Mouse (Mus musculus): ENCODE results near the gene D8Ertd738e. TPM values are rescaled to one million over a fixed set of nuclear protein-coding genes. Genes with fewer than 3 reads are reported as not detected.
A peak's percentile ranks its signal among the peaks of the same experiment; 100 is the strongest.

Gene D8Ertd738e
- polyA plus RNA-seq, 1 experiment from 2014 or later = 314 TPM

DNA sequence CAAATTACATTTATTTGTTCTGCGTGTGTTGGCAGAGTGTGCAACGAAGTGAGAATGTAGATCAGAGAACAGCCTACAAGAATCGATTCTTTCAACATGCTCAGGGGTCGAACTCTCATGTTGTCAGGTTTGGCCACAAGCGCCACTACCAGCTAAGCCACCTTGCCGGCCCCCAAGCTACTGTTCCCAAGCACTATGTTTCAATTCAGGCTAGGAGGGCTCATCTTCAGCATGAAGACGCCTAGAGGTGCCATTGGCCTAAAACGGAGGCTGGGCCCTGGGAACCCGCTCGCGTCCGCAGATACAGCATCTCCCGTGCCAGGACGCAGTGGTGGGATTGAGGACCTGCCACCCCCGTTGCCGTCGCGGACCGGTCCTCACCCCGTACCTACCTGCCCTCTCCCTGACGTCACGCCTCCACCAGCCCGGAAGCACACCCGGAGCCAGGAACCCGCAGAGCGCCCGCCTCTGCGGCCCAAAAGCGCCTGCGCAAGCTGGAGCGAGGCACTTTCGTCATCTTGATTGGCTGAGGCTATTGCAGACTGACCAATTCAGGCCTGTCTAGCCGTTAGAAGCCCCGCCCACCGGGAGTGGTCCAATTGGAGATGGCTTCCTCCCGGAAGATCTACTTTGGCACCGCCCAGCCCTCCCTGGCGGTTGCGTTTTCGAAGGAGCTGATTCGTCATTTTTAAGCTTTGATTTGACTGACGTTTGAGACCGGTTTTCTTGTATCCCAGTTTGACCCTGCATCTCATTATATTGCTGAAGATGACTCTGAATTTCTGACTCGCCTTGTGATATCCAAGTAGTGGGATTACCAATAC lies 20.6 kb upstream of the D8Ertd738e start, which contains the start of gene Ccdc130:
TSS of gene Ccdc130 (minus strand) at position 431 of the 824 bp plus-strand sequence.
- WGBS = under 1% methylated on average over 44 of the region's 44 CpGs
- Histone ChIP-seq H3K4me2 (replicated peaks) (peak within 1 kb of the TSS; percentile 77), H3K9me3 (replicated peaks) (no peaks in the 10 kb centered on the region), H3K27ac (replicated peaks) (peak within 1 kb of the TSS; percentile 66; the same call in 1 of the 2 replicates), H3K27me3 (no peaks in the 10 kb centered on the region), H3K36me3 (peaks cover 18% of the 10 kb centered on the region), H3K4me3 (replicated peaks) (peak within 1 kb of the TSS; percentile 94), H3K9ac (peak within 1 kb of the TSS; percentile 84), H3K4me1 (peaks cover 8% of the 10 kb centered on the region)
- peak; percentile 100 for ATAC-seq (ENCODE audit: insufficient number of reproducible peaks, low FRiP score, low TSS enrichment, low read depth)

DNA sequence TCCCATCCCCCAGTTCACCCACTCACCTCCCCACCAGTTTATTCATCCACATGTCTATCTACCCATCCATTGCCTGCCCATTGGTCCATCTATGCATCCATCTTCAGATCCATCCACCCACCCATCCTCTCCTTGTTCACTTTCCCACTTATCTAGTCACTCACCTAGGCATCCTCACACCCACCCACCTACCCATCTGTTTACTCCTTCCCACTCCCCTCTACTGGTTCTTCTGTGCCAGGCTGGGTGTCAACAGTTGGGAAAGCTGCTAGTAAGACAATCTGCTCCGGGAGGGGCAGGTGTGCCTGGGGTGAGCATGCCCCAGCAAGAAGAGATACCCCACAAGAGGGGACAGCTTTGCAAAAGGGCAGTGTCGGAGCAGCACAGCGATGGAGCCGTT lies 11.6 kb upstream of the D8Ertd738e start:
- Histone ChIP-seq H3K9ac (no peak overlapping the region), H3K4me3 (replicated peaks) (no peak overlapping the region), H3K4me2 (replicated peaks) (no peak overlapping the region), H3K4me1 (peaks cover 16% of the 10 kb centered on the region), H3K36me3 (peaks cover 73% of the 10 kb centered on the region), H3K27me3 (no peaks in the 10 kb centered on the region), H3K9me3 (replicated peaks) (no peaks in the 10 kb centered on the region), H3K27ac (replicated peaks) (no peak overlapping the region)
- 93% methylated on average over 4 of the region's 4 CpGs for WGBS
- no peak for ATAC-seq (ENCODE audit: insufficient number of reproducible peaks, low FRiP score, low TSS enrichment, low read depth)

DNA sequence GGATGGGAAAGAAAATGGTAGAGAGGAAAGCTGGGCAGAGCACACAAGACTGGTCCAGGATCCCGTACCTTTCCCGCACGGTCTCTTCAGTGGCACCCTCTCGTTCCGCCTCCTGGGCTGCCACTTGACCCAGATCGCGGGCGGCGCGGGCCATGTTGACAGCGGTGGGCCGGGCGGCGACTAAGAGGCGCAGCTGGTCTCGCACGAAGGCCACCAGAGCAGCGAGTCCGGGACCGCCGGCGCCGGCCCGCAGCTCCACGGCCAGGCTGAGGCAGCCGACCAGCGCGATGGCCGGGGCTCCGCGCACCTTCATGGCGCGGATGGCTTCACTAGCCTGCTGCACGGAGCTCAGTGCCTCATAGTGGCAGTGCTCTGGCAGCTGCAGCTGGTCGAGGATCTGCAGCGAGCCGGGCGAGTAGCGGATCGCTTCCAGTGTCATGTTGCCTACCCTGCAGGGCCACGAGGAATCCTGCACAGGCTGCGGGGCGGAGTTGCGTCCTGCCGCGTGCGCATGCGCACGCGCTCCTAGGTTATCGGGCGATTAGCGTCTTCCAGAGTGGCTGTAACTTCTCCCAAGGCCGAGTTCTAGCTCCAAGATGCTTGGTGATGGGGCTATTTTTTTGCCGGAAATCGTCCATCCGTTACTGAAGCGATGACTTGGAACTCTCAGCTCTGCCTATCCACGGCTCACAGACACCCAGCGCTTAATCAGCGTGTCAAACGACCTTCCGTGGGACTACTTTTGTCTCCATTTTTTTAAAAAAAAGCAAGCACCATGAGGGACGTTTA lies 7.5 kb upstream of the D8Ertd738e start, which contains the start of gene Mri1:
TSS of gene Mri1 (minus strand) at position 505 of the 789 bp plus-strand sequence.
- peak within 1 kb of the TSS; percentile 88 for H3K4me2 ChIP-seq (replicated peaks)
- no peaks in the 10 kb centered on the region for H3K27me3 ChIP-seq
- no peaks in the 10 kb centered on the region for H3K9me3 ChIP-seq (replicated peaks)
- peaks cover 68% of the 10 kb centered on the region for H3K36me3 ChIP-seq
- WGBS = under 1% methylated on average over 64 of the region's 64 CpGs
- H3K9ac ChIP-seq = peak within 1 kb of the TSS; percentile 74
- H3K27ac ChIP-seq (replicated peaks) = peak within 1 kb of the TSS; percentile 90
- peak; percentile 87 for ATAC-seq (ENCODE audit: insufficient number of reproducible peaks, low FRiP score, low TSS enrichment, low read depth)
- H3K4me1 ChIP-seq = peaks cover 20% of the 10 kb centered on the region
- peak within 1 kb of the TSS; percentile 69 for H3K4me3 ChIP-seq (replicated peaks)

DNA sequence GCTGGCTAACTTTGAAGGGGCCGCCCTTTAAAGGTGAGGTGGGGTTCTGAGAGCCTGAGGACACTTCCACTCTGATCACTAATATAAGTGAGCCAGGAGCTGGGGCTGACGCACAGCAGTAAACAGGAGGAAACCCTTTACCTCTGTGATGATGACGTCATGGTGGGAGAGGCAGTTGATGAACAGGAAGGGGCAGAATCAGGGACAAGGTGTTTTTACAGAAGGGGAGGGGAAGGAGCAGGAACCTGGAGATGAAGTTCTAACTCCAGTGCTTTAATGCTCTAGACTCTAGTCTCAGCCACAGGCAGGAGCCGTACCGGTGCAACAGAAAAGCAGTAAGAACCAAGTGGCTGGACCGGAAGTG lies 6.9 kb upstream of the D8Ertd738e start:
- WGBS = 11% methylated on average over 6 of the region's 6 CpGs
- 0 out of 2 replicates have a peak, but pooled peaks have one; percentile 2 for ATAC-seq (ENCODE audit: insufficient number of reproducible peaks, low FRiP score, low TSS enrichment, low read depth)
- peaks cover 20% of the 10 kb centered on the region for H3K4me1 ChIP-seq
- no peaks in the 10 kb centered on the region for H3K27me3 ChIP-seq
- H3K4me3 ChIP-seq (replicated peaks) = peak overlapping the region; percentile 69
- no peaks in the 10 kb centered on the region for H3K9me3 ChIP-seq (replicated peaks)
- peaks cover 70% of the 10 kb centered on the region for H3K36me3 ChIP-seq
- peak overlapping the region; percentile 90 for H3K27ac ChIP-seq (replicated peaks)
- H3K4me2 ChIP-seq (replicated peaks) = peak overlapping the region; percentile 88
- peak overlapping the region; percentile 74 for H3K9ac ChIP-seq

DNA sequence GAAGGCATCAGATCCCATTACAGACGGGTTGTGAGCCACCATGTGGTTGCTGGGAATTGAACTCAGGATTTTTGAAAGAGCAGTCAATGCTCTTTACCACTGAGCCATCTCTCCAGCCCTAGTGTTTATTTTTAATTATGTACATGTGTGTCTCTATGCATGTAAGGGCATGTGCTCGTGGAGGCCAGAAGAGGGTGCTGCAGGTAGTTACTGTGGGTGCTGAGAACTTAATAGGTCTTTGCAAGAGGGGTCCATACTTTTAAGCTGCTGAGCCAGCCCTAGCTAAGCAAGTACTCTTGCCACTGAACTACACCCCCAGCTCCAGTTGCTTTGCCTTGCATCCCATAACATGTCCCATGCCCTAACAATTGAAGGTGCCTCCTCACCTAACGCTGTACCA lies 6.3 kb upstream of the D8Ertd738e start:
- WGBS = 69% methylated on average over 3 of the region's 3 CpGs
- peak overlapping the region; percentile 88 for H3K4me2 ChIP-seq (replicated peaks)
- H3K9me3 ChIP-seq (replicated peaks) = no peaks in the 10 kb centered on the region
- peaks cover 20% of the 10 kb centered on the region for H3K4me1 ChIP-seq
- H3K27me3 ChIP-seq = no peaks in the 10 kb centered on the region
- H3K27ac ChIP-seq (replicated peaks) = peak overlapping the region; percentile 90; the same call in 1 of the 2 replicates
- peaks cover 70% of the 10 kb centered on the region for H3K36me3 ChIP-seq
- H3K4me3 ChIP-seq (replicated peaks) = peak overlapping the region; percentile 69
- 0 out of 2 replicates have a peak overlapping the region, but pooled peaks have one; percentile 74 for H3K9ac ChIP-seq
- ATAC-seq (ENCODE audit: insufficient number of reproducible peaks, low FRiP score, low TSS enrichment, low read depth) = no peak

DNA sequence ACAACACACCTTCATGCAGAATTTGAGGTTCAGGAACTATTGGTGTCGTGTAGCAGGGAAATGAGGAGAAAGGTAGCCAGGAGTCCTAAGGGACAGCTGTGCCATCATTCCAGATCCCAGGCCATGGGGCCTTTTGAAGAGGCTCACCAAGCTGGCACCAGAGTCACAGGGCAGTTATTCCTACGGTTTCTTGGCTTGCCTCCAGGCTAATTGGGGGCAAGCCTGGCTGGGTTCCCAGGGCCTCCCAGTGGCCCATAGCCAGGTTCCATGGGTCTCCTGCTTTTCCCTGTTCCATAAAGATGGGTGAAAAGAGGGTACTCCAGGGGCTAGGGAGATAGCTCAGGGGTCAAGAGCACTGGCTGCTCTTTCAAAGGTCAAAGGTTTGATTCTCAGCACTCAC lies 7.7 kb downstream of the D8Ertd738e start:
- H3K4me3 ChIP-seq (replicated peaks) = no peak overlapping the region
- ATAC-seq (ENCODE audit: insufficient number of reproducible peaks, low FRiP score, low TSS enrichment, low read depth) = no peak
- H3K36me3 ChIP-seq = peaks cover 27% of the 10 kb centered on the region
- 0 out of 2 replicates have a peak, but pooled peaks cover 6% of the 10 kb centered on the region for H3K4me1 ChIP-seq
- WGBS = 43% methylated on average over 2 of the region's 2 CpGs
- H3K9ac ChIP-seq = no peak overlapping the region
- no peaks in the 10 kb centered on the region for H3K9me3 ChIP-seq (replicated peaks)
- no peaks in the 10 kb centered on the region for H3K27me3 ChIP-seq
- no peak overlapping the region for H3K27ac ChIP-seq (replicated peaks)
- H3K4me2 ChIP-seq (replicated peaks) = no peak overlapping the region

DNA sequence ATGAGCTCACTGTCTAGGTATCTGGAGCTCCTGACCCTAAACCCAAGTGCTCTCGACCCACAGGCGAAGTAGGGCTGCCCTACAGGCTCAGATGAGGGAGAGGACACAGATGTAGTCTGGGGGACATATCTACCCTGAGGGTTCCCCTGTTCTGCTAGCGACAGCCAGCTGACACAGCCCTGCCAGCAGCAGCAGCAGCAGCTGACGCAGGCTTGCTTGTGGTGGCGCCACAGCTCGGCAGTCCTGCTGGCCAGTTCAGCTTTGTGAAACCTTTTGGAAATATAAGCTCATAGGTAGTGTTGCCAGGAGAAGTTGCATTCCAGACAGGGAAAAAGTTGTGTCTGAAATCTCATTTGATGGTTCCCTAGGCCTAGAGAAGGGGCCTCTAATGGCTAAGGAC lies 8.4 kb downstream of the D8Ertd738e start:
- H3K9me3 ChIP-seq (replicated peaks) = no peaks in the 10 kb centered on the region
- H3K27ac ChIP-seq (replicated peaks) = no peak overlapping the region
- ATAC-seq (ENCODE audit: insufficient number of reproducible peaks, low FRiP score, low TSS enrichment, low read depth) = no peak
- H3K4me1 ChIP-seq = peaks cover 7% of the 10 kb centered on the region; the same call in 1 of the 2 replicates
- H3K27me3 ChIP-seq = no peaks in the 10 kb centered on the region
- H3K4me2 ChIP-seq (replicated peaks) = no peak overlapping the region
- WGBS = 56% methylated on average over 6 of the region's 6 CpGs
- H3K4me3 ChIP-seq (replicated peaks) = no peak overlapping the region
- peaks cover 20% of the 10 kb centered on the region for H3K36me3 ChIP-seq
- no peak overlapping the region for H3K9ac ChIP-seq

DNA sequence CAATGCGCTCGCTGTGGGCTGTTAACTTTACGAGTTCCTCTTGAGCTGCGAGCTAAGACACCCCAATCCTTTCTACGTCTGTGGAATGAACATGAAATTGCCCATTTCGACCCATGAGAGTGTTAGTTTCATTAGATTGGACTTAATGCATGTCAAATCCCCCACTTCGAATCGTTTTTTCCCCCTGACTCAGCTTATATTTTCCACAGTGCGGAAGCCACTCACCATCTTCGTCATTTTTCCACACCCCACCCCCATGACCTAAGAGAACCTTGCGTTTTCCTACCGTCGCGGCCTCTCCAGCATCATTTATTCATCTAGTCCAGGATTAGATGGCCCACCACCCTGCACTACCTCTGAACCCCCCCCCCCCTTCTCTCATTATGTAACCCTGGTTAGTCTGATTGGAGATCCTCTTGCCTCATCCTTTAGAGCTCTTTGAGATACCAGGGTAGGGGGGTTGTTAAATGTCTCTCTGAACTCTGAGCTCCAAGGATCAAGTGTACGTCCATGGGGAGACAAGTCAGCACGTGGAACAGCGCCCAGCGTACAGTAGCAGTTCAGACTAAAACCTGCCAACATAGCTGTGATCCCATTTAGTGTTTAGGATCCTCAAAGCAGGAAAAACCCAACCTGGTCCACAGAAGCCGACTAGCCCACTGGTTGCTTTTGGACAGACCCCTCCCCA lies 11.8 kb downstream of the D8Ertd738e start:
- no peak for ATAC-seq (ENCODE audit: insufficient number of reproducible peaks, low FRiP score, low TSS enrichment, low read depth)
- H3K4me2 ChIP-seq (replicated peaks) = peak overlapping the region; percentile 68
- H3K27ac ChIP-seq (replicated peaks) = peak overlapping the region; percentile 93
- H3K9ac ChIP-seq = peak overlapping the region; percentile 63
- H3K4me1 ChIP-seq = peaks cover 24% of the 10 kb centered on the region
- peak overlapping the region; percentile 80 for H3K4me3 ChIP-seq (replicated peaks)
- WGBS = 11% methylated on average over 19 of the region's 19 CpGs
- peaks cover 22% of the 10 kb centered on the region for H3K36me3 ChIP-seq
- no peaks in the 10 kb centered on the region for H3K27me3 ChIP-seq
- no peaks in the 10 kb centered on the region for H3K9me3 ChIP-seq (replicated peaks)

DNA sequence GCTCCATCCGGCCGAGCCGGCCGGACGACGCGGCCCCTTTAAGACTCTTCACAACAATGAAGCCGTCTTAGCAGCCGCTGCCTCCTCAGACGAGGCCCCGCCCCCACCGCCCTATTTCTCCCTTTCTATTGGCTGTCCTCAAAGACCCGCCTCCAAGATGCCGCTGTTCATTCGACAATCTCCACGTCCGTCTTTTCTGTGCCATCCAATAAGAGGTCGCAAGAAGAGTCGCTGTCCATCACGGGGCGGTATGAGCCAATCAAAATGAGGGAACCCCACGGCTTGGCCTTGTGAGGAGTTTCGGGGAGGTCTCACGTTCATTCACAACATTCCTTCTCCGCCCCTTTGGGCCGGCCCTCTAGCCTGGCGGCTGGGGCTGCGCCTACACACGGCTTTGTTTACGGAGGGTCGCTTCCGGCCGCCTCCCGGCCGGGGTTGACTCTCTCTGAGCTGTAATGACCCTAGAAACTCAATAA lies 12.5 kb downstream of the D8Ertd738e start, which contains the start of gene Zswim4:
TSS of gene Zswim4 (minus strand) at position 58 of the 476 bp plus-strand sequence.
- ATAC-seq (ENCODE audit: insufficient number of reproducible peaks, low FRiP score, low TSS enrichment, low read depth) = peak; percentile 98
- Histone ChIP-seq H3K4me3 (replicated peaks) (peak within 1 kb of the TSS; percentile 80), H3K4me2 (replicated peaks) (peak within 1 kb of the TSS; percentile 68), H3K27ac (replicated peaks) (peak within 1 kb of the TSS; percentile 93), H3K4me1 (peaks cover 24% of the 10 kb centered on the region), H3K27me3 (no peaks in the 10 kb centered on the region), H3K9ac (peak within 1 kb of the TSS; percentile 94), H3K9me3 (replicated peaks) (no peaks in the 10 kb centered on the region), H3K36me3 (peaks cover 29% of the 10 kb centered on the region)
- WGBS = under 1% methylated on average over 35 of the region's 35 CpGs

DNA sequence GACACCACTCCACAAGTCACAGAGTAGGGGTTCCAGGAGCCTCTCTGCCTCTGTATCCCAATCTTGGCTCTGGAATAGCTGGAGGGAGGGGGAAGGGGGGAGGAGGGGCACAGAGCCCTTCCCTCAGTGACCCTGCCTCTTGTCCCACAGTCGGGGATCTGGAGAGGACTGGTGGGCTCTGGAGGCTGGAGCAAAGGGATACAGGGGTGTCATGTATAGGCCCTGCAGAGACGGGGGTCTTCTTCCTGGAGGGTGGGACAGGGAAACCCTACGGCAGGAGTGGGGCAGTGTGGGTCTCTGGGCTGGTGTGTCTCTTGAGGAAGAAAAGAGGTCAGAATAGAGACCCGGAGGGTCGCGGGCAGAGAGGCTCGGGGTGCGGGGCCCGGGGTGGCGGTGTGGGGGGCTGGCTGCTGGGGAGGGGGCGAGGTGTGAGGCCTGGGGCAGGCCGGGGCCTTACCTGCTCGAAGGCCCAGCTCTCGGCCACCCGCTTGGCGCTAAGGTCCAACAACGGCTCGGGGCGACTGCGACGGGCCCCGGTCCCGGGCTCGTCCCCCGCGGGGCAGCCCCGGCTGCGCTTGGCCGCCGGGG lies 13.0 kb downstream of the D8Ertd738e start:
- H3K4me3 ChIP-seq (replicated peaks) = peak overlapping the region; percentile 80
- H3K36me3 ChIP-seq = peaks cover 34% of the 10 kb centered on the region
- peak overlapping the region; percentile 40 for H3K27ac ChIP-seq (replicated peaks)
- peaks cover 24% of the 10 kb centered on the region for H3K4me1 ChIP-seq
- under 1% methylated on average over 29 of the region's 30 CpGs for WGBS
- peak overlapping the region; percentile 68 for H3K4me2 ChIP-seq (replicated peaks)
- ATAC-seq (ENCODE audit: insufficient number of reproducible peaks, low FRiP score, low TSS enrichment, low read depth) = peak; percentile 2; the same call in 1 of the 2 replicates
- no peaks in the 10 kb centered on the region for H3K9me3 ChIP-seq (replicated peaks)
- H3K9ac ChIP-seq = peak overlapping the region; percentile 94
- no peaks in the 10 kb centered on the region for H3K27me3 ChIP-seq
